Mouse (Mus musculus): Measurements from ENCODE around the gene Slc15a3.

DNA sequence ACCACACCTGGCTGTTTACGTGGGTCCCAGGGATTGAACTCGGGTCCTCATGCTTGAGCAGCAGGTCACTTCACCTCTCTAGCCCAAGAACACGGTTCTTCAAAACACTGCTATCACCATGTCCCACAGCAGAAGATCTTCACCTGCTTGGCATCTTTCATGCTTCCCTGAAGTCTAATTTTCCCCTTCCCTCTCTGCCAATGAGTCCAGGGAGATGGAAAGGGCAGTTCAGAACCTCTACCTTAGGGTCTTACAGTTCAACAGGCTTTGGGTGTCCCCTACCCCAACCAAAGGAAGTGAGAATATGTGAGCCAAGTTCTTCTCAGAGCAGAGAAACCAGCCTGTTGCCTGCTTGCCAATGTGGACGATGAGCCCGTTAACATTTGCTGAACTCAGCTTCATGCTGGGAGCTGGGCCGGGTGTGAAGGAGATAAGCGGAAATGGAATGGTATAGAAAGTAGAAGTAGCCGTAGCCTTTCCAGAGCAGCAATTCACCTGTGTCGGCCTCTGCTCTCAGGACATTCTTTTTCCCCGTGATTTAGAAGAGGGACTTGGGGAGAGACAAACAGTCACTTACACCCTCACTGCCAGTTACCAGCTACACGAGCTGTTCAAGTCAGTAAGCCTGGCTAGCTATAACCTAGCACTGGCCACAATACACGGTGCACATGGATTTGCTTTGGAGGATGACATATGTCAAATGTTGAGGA lies 30.8 kb upstream of the Slc15a3 start:
- TF ChIP-seq GATA1 (IDR thresholded peaks at IDR 0.05; ENCODE audit: borderline replicate concordance, low read length) (no peak), CTCF (IDR thresholded peaks at IDR 0.05; ENCODE audit: low read depth, low read length) (no peak), TAL1 (conservative IDR thresholded peaks at IDR 0.05; ENCODE audit: low read depth, low read length) (no peak), GATA2 (IDR thresholded peaks at IDR 0.05; ENCODE audit: borderline replicate concordance, low read depth, low read length) (no peak)

Data from G1E (cell line).